Mouse (Mus musculus) lung, postnatal 4 days (tissue): ENCODE measurements around the gene Sult1a1.

ENCODE experiments used
- DNase-seq, 2 experiments: peaks; one replicate each; pipeline ENCODE4 v3.0.0; 2021

The Sult1a1 gene

GRCm38 (mm10) chr7:126676207-126676606, at the start of gene Sult1a1:
TSS of gene Sult1a1 (minus strand) at chr7:126676432.
- peak; percentile 57 to 75 for DNase-seq

- no peak for DNase-seq
Observed at GRCm38 (mm10) chr7:126725667-126726066, 49.4 kb upstream of the Sult1a1 start.

- DNase-seq, result no peak
Observed at GRCm38 (mm10) chr7:126725077-126725476, 48.8 kb upstream of the Sult1a1 start.

GRCm38 (mm10) chr7:126721635-126722034, 45.4 kb upstream of the Sult1a1 start:
- no peak for DNase-seq

GRCm38 (mm10) chr7:126718787-126719337, 42.6 kb upstream of the Sult1a1 start:
- DNase-seq, result no peak

GRCm38 (mm10) chr7:126717566-126717965, 41.3 kb upstream of the Sult1a1 start:
- DNase-seq, result peak in 1 of 2 experiments; percentile 41

GRCm38 (mm10) chr7:126715679-126716078, 39.4 kb upstream of the Sult1a1 start:
- no peak for DNase-seq

GRCm38 (mm10) chr7:126711910-126712309, 35.7 kb upstream of the Sult1a1 start:
- DNase-seq, result no peak

GRCm38 (mm10) chr7:126710266-126710665, 34.0 kb upstream of the Sult1a1 start:
- DNase-seq, result no peak

GRCm38 (mm10) chr7:126708175-126708952, 32.1 kb upstream of the Sult1a1 start:
- no peak for DNase-seq

- DNase-seq, result peak in 1 of 2 experiments; percentile 33
Observed at GRCm38 (mm10) chr7:126707442-126708174, 31.4 kb upstream of the Sult1a1 start, which contains the start of gene Coro1a. TSS of gene Coro1a (minus strand) at chr7:126707787.

GRCm38 (mm10) chr7:126704121-126704980, 28.1 kb upstream of the Sult1a1 start:
- peak; percentile 86 to 87 for DNase-seq

GRCm38 (mm10) chr7:126703757-126704077, 27.5 kb upstream of the Sult1a1 start:
- peak in 1 of 2 experiments; percentile 38 for DNase-seq

- DNase-seq, result peak; percentile 37 to 42
Observed at GRCm38 (mm10) chr7:126702861-126703756, 26.9 kb upstream of the Sult1a1 start.

GRCm38 (mm10) chr7:126702358-126702757, 26.1 kb upstream of the Sult1a1 start:
- peak; percentile 52 for DNase-seq

- DNase-seq, result peak in 1 of 2 experiments; percentile 40
Observed at GRCm38 (mm10) chr7:126701559-126702357, 25.5 kb upstream of the Sult1a1 start.

- peak; percentile 87 to 93 for DNase-seq
Observed at GRCm38 (mm10) chr7:126701070-126701469, 24.8 kb upstream of the Sult1a1 start.

- DNase-seq, result no peak
Observed at GRCm38 (mm10) chr7:126700063-126701015, 24.1 kb upstream of the Sult1a1 start.

GRCm38 (mm10) chr7:126697838-126698237, 21.6 kb upstream of the Sult1a1 start:
- DNase-seq, result no peak

- no peak for DNase-seq
Observed at GRCm38 (mm10) chr7:126696886-126697285, 20.7 kb upstream of the Sult1a1 start.
